Mouse (Mus musculus) liver, embryonic 14.5 days (tissue): ENCODE data around the gene Abtb2.

Source experiments
- CTCF ChIP-seq: IDR thresholded peaks from 2 replicates; pipeline ENCODE4 v1.5.1; 2016; ENCODE audit warnings: antibody characterized with exemption, low read depth, control low read depth
- EP300 ChIP-seq: IDR thresholded peaks from 2 replicates; pipeline ENCODE4 v1.6.1; 2016; ENCODE audit warnings: antibody characterized with exemption, low read depth

GRCm38 (mm10) chr2:103568161-103568560, 2.1 kb downstream of the Abtb2 start:
- TF ChIP-seq CTCF (no peak), EP300 (no peak)
